Mouse (Mus musculus): ENCODE results near the gene Nr2c1.
A peak's percentile ranks its signal among the peaks of the same experiment; 100 is the strongest.

Gene Nr2c1

DNA sequence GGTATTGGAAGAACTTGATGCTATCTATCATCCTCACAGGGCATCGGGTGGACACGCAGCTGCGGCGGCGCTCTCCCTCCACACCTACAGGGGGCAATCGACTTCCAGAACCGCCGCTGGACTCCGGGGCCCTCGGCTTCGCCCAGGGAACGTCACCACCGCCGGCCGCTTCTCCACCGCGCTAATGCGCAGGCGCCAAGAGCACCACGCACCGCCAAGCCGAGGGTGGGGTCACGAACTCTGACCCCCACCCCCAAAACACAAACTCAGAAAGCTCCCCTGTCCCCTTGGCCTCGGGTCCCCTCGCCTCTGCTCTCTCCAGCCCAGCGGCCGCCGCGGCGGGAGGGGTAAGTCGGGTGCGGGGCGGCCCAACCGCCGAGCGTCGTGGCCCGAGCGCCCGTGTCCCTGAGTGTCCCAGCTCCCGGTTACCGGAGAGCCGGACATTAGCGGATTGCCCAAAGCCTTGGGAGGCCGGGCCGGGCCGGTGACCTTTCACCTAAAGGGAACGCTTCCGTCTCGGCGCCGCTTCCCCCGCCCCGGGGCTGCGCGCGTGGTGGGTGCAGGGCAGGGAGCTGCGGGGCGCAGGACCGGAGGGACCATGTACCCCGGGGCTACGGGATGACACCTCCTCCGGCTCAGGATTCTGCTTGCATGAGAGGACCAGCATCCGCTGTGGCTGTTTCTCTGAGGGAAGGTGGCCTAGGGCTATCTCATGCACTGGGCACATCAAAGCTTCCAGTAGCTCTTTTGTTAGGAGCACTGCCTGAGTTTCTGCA is at the start of gene Nr2c1:
Gene Nr2c1 (plus strand): TSS at position 268 of the 776 bp plus-strand sequence.
- peak; percentile 75 for DNase-seq (ENCODE audit: low read depth, low spot score)

DNA sequence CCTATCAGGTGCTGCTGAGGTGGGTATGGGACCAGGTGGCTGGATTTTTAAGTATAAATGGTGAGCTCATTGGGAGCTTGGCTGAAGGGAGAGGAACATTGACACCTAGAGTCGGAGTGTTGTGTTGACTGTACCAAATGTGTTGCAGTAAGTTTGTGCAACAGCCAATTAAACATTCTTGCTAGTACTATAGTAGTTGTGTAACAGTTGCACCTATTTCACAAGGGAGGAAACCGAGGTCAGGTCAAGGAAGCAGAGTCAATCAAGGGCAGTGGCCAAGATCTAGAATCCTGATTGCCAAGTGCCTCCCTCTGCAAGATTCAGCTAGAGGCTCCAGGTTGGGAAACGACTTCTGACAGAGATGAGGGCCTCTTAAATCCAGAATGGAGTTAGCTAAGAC is 49.7 kb upstream of the Nr2c1 start:
- DNase-seq (ENCODE audit: low read depth, low spot score): no peak

DNA sequence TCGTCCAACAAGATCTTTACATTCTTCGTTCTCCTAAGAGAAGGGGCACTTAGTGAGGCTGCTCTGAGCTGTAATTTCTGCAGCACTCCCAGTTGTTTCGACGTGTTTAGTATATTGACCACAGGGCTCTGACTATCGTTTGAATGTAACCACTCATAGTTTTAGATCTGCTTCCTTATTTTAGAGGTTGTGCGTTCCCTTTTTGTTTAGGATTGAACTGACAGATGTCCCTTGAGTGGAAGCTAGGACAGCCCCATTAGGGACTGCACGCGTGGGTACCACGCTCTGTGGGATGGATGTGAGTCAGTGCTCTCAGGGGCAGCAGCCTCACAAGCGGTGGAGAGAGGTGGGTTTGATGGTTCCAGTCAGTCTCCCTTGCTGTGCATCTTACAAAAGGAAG is 42.3 kb upstream of the Nr2c1 start:
- DNase-seq (ENCODE audit: low read depth, low spot score): no peak

DNA sequence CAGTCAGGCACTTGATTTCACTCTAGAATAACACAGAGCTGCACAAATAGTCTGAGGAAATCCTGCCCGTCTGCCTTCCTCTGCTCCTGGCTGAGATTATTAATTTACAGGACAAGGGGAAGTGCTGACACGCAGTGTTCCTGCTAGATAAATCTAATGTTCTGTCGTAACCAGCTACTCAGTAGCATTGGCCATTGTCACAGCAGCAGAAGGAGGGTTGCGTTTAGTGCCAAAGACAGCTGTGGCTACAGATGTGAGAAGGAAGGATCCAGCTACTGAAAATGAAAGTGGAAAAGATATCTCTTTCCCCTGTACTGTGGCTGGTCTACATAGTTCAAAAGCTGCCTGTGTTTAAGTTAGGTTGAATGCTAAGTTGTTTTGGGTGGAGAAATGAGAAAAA is 40.7 kb upstream of the Nr2c1 start:
- DNase-seq (ENCODE audit: low read depth, low spot score): no peak

DNA sequence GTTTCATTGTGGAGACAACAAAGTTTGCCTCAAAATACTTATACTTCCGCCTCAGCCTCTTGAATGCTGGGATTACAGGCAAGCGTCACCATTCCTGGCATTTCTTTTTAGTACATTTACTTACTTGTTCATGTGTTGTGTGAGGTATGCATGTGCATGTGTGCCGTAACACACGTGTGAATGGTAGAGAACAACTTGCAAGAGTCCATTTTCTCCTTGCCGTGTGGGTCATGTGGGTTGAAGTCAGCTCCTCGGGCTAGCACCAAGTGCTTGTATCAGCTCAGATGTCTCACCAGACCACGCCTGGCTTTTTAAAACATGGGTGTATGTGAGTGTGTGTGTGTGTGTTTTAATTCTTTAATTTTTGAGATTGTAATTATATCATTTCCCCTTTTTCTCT is 40.2 kb upstream of the Nr2c1 start:
- no peak for DNase-seq (ENCODE audit: low read depth, low spot score)

DNA sequence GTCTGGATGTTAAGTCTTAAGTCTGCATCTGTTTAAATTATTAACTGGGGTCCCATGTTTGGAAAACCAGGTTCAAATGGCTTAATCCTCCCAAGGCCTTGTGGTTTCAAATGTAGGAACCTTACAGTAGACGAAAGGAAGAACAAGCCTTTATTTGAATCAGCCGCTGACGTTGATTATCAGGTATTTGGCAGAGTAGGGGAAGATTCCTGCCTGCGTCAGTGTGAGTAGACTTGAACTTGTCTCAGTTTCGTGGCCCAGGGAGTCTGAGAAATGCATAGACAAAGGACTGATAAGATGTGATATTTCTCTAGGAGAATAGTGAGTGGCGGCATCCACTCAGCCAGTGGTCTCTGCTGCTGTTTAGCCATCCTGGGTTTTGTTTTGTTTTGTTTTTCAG is 39.0 kb upstream of the Nr2c1 start:
- no peak for DNase-seq (ENCODE audit: low read depth, low spot score)

DNA sequence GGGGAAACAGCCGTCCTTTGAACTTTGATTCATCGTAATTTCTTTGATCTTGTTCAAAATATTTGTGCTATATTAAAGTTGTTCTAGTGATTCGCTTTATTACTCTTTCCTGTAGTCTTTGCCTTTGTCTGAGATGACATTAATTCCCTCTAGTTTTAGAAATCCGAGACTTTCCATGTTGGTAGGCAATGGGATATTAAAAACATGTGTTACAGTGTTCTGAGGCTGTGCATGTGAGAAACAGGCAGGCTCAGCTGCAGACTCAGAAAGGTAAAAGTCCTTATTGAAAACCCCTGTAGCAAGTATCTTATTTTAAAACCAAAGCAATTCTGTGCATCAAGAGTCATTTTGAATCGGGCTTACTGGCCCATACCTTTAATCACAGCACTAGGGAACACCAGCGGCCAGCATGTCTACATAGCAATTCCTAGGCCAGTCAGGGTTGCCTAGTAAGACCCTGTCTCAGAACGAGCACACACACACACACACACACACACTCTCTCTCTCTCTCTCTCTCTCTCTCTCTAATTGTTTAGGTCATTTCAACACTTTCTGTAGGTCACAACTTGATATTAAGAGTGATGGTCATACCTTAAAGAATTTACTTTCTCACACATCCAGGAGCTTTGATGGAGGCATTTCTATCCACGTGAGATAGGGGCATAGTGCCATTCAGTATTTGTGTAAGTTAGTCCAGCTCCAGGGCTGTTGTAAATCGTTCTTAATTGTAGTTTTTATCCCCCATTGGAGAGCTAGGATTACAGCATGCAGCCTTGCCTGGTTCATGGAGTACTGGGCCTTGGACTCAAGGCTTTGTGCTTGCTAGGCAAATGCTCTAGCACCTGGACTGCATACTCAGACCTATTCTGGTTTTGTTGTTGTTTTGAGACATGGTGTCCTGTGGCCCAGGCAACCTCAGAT is 36.7 kb upstream of the Nr2c1 start:
- DNase-seq (ENCODE audit: low read depth, low spot score): peak; percentile 79

DNA sequence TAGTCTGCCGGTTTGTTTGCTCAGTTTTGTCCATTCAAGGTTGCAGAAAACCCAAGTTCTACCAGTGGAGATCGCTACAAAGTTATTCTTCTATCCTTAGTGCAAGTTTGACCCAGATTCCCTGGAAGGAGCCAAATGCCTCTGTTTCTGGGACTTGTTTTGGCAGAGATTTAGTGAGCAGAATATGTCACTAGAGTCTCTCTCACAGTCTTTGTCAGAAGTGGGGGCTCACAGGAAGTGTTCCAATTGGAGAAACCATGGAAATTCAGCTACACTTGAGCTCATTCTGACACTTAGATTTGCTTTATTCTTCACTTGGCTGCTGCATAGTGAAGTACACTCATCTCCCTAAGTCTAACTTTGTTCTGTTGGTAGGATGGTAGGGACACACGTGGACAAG is 35.6 kb upstream of the Nr2c1 start:
- DNase-seq (ENCODE audit: low read depth, low spot score): no peak

DNA sequence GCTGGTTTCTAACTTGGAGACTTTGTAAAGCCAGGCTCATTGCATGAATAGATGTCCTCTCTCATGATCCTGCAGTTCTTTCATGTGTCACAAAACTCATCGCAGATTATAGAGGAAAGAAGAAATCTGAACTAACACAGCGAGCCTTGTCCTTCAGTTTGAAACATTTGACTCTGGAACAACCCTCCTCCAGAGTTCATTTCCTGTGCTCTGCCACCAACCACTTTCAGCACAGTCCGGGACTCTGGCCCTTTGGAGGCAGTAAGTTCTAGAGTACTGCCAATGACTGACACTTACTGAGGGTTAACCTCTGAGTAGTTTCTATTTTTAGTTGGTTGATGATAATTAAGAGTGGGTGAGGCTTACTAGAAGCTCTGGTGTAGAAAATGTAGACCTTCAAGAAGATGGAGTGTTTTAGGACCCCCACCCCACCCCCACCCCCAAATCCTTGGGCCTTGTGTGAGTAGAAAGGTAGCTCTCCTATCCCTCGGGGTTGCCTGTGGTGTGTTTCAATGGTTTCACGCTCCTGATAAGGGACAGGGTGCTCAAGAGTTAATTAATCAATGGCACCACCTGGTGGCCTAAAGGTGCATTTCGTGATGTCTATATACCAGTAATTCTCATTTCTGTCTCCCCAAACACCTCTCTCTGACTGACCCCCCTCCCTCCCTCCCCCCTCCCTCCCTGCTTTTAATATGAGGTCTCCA is 31.8 kb upstream of the Nr2c1 start:
- DNase-seq (ENCODE audit: low read depth, low spot score): peak; percentile 79

DNA sequence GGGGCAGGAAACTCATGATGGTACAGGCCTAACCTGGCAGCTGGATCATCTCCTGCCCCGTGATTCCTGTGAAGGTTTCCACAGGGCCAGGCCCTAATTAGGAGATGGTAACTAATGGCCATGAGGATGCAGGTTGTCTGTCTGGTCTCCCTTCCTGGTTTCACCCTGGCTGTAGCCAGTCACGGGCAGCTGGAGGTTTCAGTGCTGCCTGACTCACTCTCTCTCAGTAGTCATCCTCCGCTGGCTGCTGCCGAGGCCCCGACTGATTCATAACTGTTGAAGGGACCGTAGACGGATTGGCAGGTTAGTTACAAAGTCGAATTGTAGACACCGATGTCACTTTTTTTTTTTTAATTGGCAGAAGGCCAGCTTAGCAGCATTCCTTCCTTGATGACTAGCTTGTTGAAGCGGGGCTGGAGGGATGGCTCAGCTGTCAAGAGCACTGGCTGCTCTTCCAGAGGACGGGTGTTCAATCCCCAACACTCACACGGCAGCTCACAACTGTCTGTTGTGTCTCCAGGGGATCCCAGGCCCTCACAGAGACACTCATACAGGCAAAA is 31.0 kb upstream of the Nr2c1 start:
- DNase-seq (ENCODE audit: low read depth, low spot score): no peak

DNA sequence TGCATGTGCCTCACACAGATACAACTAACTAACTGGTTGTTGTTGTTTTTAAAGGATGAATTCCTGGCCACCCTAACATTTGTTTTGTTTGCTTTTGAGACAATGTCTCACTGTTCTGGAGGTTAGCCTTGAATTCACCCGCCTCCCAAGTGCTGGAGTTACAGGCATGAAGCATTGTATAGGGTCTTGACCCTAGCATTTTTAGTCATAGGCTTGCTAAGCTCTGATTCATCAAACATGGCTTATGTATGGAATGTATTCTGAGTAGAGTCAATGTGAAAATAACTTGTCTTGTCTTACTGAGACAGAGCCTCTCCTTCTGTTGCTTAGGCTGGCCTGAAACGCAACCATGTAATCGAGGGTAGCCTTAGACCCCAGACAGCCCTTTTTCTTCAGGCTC is 29.9 kb upstream of the Nr2c1 start:
- DNase-seq (ENCODE audit: low read depth, low spot score): no peak

DNA sequence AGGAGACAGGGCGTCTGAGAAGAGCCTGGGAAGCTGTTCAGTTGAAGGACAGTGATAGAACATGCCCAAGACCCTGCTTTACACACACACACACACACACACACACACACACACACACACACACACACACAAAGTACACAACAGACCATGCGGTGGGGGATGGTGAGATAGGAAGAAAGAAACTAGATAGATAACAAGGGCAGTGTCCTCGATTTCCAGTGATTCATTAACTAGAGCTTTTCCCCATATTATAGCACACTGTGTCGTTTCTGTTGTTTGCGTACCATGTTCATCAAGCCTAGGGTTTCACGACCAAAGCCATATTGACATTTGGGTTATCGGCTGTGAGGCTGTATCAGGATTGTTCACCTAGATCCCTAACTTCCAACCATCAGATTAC is 28.8 kb upstream of the Nr2c1 start:
- no peak for DNase-seq (ENCODE audit: low read depth, low spot score)

DNA sequence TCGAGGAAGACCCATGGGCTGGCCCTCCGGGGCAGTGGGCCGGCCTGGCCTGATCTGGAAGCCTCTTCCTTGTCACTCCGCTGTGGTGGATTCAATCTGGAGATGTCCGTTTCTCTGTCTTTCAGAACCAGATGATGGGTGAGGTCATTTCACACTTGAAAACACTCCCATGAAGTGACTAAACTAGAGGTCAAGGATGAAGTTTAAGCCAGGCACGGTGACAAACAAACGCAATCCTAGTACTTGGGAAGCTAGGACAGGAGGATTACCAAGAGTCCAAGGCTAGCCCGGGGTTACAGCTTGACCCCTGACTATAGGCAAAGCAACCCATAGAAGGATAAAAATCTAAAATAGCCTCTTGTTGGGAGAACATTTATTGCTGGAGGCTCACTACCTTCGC is 27.1 kb upstream of the Nr2c1 start:
- no peak for DNase-seq (ENCODE audit: low read depth, low spot score)

DNA sequence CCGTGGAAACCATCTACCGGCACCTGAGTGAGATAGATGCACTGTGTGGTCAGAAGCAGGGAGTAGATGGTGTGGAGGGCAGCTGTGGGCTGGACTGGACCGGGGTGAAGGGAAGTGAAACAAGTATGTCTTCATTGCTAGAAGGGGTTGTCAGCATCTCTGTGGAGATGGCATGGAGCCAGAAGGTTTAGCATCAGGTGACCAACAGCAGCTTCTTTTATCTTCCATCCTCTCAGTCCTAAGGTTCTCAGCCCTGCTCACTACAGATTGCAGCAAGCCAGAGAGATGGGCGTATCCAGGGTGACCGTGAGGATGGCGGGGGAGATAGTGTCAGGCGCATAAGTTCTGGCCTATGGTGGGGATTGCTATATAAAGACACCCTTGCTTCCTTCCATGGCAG is 25.2 kb upstream of the Nr2c1 start:
- DNase-seq (ENCODE audit: low read depth, low spot score): no peak

DNA sequence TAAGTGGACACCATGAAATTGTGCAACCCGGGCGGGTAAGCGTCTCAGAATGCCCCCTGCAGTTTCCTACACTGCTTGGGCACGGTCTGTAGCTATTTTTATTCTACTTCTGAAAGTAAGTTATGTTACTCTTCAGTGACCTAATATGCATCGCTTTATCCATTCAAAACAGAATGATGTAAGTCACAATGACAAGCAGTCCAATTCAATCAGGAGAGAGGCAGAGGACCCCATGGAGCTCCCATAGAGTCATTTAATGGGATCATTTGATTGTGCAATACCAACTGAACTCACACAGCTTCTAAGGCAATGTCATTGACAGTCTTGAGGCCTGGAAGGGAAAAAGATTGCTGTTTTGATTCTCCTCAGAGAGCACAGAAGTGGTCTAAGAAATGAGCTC is 24.2 kb upstream of the Nr2c1 start:
- no peak for DNase-seq (ENCODE audit: low read depth, low spot score)

DNA sequence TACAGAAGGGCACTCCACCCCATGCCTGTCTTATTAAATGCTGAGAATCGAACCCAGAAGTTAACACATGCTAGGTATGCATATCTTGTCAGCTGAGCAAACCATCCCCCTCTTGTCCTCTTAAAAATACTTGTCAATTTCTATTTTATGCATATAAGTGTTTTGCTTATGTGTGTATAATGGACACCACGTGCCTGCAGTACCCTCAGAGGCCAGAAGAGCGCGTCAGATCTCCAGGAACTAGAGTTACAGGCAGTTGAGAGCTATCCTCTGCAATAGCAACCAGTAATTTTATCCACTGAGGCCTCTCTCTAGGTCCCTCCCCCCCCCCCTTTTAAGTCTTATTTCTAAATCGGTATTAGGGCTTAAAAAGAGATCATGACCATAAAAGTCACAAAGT is 23.4 kb upstream of the Nr2c1 start:
- DNase-seq (ENCODE audit: low read depth, low spot score): no peak

DNA sequence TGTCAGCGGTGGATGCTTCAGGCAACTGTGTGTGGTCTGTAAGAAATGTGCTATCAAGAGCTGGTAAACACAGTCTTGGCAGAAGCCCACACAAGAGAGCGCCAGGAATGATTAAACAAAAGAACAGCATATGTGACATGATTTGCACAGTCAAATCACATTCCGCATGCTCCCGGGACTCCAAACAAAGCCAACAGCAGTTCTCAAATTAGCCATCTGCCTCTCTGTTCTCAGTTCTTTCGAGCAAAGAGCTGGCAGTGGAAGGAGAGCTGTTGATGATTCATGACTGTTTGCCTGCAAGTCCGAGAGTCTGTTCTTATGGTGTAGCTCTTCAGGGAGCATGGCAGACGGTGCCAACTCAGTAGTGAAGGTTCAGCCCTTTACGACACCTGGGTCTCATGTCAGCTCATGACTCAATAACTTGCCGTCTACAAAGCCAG is 18.1 kb upstream of the Nr2c1 start:
- DNase-seq (ENCODE audit: low read depth, low spot score): no peak

DNA sequence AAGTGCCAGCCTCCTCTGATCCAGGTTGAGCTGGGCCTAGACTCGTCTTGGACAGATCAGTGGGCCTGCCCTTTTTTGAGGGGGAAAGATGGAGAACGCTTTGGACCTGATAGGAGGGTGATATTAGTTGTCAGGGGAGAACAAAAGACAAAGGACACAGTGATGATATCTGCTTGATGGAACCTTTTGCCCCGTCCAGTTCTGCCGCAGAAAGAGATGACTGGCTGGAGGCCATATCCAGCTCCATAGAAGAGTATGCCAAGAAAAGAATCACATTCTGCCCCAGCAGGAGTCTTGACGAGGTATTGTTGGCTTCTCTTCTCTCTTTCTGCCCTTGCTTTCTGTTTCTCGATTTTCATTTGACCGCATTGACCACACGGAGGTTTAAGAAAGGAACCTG is 14.7 kb upstream of the Nr2c1 start:
- DNase-seq (ENCODE audit: low read depth, low spot score): no peak

DNA sequence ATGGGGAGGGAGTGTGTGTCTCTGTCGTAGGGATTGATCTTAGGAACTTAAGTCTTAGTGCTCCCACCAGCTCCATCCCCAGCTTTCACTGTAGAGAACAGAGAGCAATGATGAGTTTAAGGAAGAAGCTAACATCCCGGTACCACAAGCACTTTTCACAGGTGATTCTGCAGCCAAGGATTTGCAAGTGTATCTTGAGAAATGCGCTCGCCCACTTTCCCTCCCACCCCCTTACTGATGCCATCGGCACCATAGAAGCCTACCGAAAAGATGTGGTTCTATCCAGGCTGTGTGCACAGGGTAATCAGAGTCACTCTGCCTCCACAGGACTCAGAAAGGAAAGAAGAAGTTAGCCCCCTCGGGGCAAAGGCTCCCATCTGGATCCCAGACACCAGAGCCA is 14.1 kb upstream of the Nr2c1 start:
- DNase-seq (ENCODE audit: low read depth, low spot score): no peak

DNA sequence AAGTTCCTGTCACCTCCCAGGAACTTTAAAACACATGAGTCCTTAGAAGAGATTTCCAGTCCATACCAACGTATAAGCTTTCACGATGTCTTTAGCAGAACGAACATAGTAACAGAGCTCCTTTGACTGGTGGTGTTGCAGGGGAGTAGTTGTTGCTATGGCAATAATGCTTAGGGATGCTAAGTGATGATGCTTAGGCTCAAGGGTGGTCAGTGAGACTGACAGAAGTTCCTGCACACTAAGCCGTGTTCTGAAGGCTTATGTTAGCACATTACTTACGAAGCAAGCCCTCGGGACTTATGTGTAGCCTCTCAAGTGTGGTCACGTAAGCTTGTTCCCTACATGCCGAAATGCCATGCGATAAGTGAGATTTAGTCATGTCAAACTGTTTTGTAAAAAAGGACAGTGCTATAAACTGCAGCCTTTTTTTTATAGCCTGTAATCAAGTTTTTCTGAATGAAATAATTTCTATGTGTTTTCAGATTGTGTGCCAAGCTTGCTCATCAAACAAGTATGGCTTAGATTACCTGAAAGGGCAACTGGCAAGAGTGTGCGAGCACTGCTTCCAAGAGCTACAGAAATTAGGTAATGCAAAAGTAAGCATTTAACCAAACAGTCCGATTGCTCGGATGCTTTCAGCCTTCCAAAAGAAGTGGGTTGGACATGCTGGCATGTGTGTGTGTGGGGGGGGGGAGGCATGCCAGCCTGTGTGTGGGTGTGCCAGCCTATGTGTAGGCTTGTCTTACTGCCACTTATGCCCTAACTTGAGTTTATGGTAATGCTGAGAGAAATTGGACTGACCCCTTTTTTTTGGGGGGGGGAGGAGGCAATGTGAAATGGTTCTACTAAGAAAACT is 13.1 kb upstream of the Nr2c1 start:
- no peak for DNase-seq (ENCODE audit: low read depth, low spot score)

DNA sequence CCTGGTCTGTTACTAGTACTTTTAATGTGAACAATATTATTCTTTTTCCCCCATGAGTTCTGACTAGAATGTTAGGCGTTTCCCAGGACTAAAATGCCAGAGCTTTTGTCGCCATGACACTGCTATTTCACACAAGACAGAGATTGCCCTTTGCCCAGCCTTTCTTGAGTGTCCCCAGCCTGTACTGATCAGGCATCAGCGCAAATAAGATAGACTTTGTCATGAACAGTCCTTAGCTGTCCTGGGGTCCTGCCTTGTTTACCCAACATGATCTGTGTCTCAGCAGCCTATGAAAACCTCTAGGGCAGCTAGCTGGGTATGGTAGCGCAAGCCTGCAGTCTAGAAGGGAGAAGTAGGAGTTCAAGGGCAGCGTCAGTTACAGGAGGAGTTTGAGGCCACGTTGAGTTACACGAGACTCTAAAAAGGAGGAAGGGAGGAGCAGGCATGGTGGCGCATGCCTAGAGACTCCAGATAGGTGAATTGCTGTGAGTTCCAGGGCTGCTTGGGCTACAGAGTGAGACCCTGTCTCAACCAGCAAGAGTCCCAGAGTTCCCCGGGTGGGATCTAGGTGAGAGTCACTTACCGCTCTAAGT is 8.8 kb upstream of the Nr2c1 start:
- no peak for DNase-seq (ENCODE audit: low read depth, low spot score)
